Mouse (Mus musculus): ENCODE data around the gene Secisbp2.
"Not testable (repeated sequence)": the region's sequence is repeated elsewhere in the genome, so short reads cannot be mapped to it uniquely, and the experiment has no call there.

The Secisbp2 gene

DNA sequence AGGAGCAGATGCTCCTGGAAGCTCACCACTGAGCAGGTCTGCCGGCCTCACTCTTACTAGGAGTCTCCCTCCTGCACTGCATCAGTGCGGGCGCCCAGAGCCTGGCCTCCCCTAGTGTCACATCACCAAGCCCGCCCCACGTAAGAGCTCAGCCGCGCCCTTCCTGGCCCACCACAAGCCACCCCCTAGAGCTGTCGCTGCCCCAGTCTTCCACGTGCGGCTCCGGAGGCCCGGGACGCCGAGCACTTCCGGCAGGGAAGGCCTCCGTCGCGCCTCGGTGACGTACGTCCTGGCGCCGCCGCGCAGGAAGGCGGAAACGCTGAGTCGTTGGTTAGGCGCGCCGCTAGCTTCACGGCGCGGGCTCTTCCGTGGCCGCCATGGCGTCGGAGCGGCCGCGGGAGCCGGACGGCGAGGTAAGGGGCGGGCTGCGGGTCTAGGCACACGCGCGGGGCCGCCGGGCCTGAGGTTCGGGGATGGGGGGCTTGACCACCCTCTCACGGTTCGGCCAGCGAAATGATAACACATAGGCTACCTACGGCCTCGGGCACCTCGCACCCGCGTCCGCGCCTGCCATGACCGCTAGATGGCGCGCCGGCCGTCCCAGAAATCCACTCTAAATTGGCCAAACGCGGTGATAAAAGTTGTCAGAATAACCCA, at the start of gene Secisbp2:
Secisbp2 (plus strand) TSS at position 290 of the 657 bp plus-strand sequence.
- peak; percentile 96 for DNase-seq

DNA sequence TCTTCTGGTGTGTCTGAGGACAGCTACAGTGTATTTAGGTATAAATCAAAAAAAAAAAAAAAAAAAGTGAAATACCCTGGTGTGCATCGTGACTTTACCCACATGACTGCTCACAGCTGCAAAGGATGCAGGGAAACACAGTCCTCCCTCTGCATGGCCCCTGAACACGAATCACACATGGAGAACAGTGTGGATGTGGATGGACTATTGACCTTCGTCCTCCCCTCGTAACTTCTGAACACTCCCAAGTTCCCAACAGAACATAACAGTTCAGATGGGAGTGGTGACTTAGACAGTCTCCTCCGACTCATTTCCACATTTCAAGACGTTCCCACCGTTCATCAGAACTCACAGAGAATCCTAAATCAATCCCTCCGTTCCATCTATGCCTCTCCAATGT, 48.7 kb upstream of the Secisbp2 start:
- DNase-seq, result no peak

DNA sequence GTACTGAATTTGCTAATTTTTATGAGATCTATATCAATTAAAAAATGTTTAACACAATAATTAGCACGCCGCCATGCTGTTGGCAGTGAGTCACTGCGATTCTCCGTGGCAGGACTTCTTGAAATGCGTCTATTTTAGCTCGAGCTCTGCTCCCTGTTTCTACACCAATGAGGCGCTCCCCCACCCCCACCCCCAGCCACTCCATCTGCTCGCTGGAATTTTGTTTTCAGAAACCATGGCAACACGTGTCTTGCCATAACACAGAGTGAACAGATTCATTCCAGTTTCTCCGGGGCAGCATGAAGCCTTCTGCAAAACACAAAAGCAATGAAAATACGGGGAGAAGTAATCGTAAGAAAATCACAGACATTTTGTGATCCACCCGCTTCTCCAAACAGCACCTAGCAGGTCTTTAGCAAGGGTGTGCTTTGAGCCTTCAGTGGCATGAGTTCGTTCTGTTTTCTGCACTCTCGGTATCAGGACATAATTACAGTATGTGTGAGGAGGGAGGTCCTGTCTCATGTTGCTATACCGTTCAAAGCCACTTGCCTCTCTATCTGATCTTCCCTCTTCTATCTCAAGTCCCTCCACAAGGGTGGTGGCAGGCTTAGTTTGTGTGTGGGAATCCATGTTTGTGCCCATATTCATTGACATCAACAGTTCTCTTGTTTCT, 48.1 kb upstream of the Secisbp2 start:
- DNase-seq, result peak; percentile 78

DNA sequence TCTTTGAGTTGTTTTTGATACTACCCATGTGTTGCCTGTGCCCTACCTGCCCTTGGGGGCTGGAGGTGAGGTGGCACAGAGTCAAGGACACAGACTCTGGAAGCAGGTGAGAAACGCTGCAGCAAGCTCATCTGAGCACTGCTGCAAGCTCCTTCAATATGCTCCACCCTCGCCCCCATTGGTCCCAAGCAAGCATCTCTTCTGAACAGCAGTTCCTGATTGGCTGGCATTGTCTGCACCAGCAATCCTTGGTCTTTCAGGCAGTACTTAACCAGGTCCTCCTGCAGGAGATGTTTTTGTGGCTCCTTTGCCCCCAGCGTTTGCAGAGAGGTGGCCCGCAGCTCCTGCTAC, 47.6 kb upstream of the Secisbp2 start:
- peak; percentile 72 for DNase-seq

DNA sequence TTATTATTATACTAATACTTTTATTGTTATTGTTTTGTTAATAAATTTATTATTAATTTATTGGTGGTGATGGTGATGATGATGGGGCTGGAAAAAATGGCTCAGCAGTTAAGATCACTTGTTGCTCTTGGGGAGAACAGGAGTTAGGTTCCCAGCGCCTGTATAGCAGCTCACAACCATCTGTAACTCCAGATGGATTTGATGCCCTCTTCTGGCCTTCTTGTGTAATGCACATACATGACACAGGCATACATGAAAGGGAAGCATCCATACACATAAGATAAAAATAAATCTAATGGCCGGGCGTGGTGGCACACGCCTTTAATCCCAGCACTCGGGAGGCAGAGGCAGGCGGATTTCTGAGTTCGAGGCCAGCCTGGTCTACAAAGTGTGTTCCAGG, 42.3 kb upstream of the Secisbp2 start:
- no peak for DNase-seq

DNA sequence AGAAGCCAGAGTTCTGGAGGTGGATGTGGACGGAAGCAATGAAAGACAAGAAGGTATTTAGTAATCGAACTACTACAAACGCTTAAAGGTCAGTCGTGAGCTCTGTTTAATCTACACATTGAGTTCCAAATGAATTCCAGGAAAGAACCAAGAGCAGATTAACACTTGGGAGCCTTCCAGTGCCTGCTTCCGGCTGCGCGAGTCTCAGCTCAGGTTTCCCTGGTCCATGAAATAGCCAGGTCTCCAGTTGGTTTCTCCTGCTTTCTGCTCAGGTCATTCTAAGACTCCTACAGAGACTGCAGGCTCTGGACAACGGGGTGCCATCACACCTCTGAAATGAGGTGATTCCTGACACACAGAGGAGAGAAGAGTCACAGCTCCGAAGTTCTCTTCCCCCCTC, 40.4 kb upstream of the Secisbp2 start:
- no peak for DNase-seq

DNA sequence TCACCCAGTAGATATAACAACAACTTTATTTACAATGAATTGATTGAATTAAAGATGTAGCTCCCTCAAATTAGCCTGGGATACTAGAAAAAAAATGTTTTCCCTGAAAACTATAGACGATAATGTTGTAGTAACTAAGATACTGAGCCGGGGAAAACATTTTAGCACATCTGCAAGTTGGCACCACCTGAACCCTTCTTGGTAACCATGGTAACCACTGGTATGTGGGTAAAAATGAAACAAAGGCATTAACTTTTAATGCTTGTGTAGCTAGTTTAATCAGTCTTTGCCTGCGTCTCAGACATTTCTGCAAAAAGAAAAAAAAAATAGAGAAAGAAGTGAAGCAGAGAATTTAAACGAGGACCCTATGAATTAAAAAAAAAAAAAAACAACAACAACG, 40.0 kb upstream of the Secisbp2 start:
- DNase-seq, result no peak

DNA sequence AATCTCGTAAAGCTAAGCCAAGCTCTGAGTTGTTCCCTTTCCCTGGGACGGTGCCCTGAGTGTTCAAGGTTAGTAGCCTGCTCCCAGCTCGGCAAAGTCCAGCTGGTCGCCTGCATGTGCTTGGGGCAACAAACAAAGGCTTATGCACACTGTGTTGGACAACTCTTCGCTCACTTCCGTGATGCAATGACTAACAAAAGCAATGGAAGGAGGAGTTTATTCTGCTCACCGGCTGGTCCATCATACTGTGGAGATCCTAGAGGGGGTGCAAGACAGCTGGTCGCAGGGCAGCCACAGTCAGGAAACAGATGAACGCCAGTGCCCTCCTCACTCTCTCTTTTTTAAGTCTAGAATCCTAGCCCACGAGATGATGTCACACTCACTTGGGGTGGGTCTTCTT, 35.7 kb upstream of the Secisbp2 start:
- DNase-seq, result no peak

DNA sequence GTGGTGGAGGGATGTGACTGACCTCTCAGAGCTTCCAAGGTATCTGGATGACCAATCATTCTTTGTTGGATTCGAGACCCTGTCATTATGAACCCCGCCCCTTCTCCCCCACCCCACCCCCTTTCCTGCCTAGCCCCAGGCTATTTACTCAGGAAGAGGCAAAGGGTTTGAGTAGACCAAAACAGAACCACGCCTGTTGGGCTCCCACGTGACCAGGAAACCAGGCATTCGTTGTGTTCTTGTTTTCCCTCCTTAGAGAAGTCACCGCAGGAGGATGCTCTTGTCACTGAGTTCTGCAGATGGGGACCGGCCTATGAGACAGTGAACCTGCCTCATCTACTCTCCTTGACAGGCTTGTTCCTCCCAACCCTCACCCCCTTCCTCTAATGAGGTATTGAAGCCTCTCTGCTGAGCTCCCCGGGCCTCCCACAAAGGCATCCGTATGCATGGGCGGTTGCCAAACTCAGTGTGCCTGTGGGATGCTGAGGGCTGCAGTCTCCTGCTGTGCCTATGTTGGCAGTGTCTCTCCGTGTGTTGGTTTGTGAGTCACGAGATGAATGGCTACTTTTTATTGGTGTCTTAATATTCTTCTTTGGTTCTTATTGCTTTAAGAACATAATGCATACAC, 35.0 kb upstream of the Secisbp2 start:
- peak; percentile 89 for DNase-seq

DNA sequence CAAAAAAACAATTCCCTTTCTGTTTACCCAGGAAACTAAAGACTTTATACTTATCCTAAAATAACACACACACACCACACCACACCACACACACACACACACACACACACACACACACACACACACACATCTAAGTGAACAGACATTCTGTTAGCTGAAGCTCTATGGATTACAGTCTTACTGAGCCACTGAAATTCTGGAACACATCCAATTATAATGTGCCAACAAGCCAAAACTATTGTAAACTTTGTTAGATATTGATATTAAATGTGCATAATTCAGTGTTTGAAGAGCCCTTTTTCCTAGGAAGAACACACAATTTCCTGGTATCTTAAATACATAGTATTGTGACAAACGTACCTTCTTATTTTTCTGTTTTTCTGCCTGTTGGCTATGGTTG, 34.2 kb upstream of the Secisbp2 start:
- no peak for DNase-seq

DNA sequence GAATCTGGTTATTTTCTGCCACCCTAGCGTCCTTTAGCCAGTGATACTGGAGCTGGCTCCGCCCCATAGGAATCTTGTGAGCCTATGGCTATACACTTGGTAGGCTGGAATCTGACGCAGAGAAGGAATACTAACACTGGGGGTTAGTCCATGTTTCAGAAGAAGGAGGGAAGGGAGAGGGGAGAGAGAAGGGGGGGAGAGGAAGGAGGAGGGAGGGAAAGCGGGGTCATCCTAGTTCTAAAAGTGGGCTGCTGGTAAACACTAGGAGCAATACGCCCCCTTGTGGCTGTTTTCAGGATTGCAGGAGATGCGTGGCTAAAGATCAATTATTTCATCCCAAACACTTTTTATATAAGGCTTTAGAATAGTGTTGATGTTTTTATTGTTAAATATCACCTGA, 33.6 kb upstream of the Secisbp2 start:
- peak; percentile 55 for DNase-seq

DNA sequence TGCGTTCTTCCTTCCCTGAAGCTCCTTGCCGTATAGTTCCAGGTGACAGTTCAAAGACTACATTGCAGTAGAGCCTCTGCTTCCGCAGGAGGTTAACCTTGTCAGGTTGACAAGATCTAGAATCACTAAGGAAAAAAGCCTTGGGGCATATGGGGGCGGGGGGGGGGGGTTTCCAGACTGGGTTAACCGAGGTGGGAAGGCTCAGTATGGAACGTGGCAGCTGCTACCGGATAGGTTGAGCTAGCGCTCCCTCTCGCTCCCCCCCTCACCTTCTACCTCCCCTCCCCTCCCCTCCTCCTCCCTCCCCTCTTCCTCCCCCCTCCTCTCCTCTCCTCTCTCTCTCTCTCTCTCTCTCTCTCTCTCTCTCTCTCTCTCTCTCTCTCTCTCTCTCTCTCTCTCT, 32.9 kb upstream of the Secisbp2 start:
- DNase-seq, result no peak

DNA sequence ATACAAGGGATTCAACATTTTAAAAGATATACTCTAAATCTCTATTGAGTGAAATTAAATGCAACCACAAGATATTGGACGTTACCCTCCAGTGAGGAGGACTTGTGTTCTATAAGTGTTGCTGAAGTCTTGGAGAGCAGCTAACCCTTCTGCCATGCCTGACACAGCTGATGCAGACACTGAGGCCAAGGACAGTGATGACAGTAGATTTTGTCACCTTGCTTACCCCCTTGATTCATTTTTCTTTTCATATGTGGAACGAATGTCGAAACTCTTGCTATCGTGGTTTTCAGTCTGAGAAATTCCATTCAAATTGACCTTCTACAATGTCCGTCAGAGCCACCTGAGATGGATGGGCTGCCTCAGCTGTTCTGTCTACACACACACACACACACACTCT, 28.9 kb upstream of the Secisbp2 start:
- no peak for DNase-seq

DNA sequence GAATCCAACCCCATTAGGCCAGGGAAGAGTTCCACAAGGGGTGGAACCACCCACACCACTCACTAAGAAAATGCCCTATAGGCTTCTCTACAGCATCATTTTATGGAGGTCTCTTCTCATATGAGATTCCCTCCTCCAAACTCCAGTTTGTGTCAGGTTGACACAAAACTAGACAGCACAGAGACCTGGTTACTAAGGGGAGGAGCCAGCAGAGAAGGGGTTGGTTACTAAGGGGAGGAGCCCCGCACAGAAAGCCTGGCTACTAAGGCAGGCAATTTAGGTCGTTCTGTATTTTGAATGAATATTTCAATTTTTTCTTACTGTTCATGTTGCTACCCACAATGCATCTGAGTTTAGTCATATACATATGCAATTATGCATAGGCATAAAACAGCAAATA, 27.8 kb upstream of the Secisbp2 start:
- no peak for DNase-seq

DNA sequence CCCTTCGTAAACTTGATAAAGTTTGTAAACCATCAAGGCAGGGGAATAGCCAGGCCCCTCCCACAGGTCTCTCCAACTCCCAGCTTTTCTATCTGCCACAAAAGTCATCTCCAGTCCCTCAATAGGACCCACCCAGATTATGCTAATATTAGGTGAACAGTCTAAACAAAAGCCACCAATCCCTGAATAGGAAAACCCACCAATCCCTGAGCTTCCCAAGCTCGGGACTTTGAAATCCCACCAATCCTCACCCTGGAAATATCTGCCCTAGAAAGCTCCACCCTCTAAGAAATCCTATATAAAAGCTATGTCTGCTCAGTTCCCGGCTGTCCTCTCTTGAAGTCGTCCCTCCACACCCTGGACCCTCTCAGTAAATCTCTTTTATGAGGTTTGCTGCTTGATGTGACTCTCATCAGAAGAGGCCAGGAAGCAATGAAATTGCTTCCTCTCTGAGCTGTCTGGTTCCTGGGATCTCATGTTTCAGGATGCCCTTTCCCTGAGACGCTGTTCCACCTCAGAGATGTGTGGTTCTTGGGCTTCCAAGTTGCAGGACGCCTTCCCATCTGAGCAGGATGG, 23.1 kb upstream of the Secisbp2 start:
- no peak for DNase-seq

DNA sequence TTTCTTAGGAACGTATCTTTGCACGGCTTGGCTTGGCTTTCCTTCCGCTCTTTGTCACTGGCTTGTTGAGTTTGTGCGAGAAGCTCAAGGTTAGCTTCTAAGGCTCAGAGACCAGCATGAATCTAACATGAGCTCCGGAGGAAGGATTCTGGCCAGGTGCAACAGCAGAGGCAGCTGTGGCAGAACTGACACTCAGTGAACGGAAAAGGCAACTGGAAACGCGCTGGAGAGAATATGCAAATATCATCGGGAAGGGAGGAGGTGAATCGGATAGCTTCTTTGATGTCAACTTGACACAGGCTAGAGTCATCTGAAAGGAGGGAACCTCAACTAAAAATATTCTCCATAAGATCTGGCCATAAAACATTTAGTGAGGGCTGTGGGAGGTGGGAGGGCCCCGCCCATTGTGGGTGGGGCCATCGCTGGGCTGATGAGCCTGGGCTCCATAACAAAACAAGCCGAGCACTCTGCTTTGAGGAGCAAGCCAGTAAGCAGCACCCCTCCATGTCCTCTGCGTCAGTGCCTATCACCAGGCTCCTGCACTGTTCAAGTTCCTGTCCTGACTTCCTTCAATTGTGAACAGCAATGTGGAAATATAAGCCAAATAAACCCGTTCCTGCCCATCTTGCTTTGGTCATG, 20.0 kb upstream of the Secisbp2 start:
- no peak for DNase-seq

DNA sequence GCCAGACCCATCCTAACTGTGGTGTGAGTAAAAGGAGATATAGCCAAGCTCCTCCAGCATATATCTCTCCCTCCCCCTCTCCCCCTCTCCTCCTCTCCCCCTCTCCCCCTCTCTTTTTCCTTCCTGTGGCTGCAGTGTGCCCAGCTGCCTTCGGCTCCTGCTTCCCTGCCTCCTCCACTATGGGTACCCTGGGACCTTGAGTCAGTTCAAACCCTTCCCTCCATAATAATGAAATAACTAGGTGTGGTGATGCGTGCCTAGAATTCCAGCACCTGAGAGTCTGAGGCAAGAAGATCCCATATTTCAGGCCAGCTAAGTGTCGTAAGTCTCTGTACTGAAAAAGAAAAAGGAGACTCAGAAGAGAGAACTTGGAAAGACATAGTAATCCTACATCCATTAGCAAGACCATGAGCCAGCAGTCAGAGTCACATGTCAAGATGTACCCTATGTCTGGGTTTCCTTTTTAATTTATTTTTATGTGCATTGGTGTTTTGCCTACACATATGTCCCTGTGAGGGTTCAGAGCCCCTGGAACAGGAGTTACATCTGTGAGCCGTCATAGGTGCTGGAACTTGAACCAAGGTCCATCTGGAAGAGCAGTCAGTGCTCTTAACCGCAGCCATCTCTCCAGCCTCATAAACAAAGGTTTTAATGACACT, 18.8 kb upstream of the Secisbp2 start:
- DNase-seq, result no peak

DNA sequence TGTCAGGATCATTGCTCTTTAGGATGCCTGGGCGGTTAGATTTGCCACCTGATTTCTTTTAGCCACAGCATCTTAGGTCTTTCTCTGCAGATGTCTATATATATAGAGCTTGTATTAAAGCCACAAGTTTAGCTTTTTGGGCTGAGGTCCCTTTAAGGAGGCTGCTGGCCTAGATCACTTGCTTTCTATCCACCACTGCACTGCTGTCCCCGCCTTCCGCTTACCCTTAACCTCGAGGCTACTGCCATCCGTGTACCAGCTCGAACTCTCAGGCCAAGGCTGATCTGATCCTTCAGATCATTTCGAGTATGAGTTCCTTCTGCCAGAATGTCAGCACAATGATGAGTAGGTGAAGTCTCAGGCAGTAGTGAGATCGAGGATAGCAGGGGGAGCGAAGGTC, 16.1 kb upstream of the Secisbp2 start:
- not testable (repeated sequence) for DNase-seq

DNA sequence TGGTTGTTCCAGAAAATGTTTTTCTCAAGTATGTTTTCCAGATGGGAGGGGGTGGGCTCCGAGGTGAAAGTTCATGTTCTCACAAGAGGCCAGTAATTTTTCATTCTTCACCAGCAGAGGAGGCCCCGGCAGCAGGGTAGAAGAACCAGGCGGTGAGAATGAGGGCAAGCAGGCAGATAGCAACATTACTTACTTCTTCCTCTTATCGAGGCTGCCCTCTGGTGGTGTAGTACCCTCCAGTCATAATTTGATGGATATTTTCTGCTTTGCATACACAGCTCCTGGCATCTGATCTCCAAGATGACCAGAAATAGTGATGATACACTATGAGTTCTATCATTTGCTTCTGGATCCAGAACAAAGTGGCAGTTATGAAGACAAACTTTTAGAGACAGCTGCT, 12.5 kb upstream of the Secisbp2 start:
- no peak for DNase-seq

DNA sequence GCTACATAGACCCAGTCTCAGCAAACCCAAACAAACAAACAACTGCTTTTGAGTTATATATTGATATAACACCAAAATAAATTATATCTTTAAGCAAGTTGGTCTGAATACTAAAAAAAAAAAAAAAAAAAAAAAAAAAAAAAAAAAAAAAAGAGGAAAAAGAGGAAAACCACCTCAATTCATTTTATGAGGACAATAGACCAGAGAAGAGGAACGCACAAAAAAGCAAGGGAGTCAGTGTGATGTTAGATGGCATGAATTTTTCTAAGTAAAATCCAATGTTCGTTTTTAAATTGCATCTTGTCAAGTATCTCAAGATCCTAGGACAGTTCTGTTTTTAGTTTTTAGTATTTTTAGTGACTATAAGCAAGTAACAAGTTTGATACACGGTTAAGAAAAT, 10.1 kb upstream of the Secisbp2 start:
- no peak for DNase-seq

DNA sequence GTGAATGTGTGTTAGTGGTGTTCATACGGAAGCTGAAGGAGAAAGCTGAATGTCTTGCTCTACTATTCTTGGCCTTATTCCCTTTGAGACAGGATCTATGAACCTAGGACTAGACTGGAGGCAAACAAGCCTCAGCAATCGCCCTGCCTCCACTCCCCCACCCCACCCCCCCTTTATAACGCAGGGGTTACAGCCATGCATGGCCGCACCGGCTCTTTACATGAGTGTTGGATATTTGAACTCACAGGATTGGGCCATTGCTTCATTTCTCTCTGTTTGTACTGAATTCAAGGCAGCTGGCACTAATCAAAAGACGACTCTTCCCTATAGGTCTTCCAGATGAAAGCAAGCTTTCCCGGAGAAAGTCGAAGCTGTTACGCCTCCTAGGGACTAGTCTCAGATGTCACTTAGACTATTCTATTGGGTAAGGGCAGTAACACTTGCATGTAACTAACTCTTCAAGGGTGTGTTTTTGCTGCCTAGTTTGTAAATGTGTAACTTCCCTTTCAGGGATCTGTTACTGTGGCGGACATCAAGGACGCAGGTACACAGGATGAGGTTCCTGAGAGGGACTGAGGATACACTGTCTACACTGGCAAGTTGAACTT, 9.2 kb upstream of the Secisbp2 start:
- no peak for DNase-seq

DNA sequence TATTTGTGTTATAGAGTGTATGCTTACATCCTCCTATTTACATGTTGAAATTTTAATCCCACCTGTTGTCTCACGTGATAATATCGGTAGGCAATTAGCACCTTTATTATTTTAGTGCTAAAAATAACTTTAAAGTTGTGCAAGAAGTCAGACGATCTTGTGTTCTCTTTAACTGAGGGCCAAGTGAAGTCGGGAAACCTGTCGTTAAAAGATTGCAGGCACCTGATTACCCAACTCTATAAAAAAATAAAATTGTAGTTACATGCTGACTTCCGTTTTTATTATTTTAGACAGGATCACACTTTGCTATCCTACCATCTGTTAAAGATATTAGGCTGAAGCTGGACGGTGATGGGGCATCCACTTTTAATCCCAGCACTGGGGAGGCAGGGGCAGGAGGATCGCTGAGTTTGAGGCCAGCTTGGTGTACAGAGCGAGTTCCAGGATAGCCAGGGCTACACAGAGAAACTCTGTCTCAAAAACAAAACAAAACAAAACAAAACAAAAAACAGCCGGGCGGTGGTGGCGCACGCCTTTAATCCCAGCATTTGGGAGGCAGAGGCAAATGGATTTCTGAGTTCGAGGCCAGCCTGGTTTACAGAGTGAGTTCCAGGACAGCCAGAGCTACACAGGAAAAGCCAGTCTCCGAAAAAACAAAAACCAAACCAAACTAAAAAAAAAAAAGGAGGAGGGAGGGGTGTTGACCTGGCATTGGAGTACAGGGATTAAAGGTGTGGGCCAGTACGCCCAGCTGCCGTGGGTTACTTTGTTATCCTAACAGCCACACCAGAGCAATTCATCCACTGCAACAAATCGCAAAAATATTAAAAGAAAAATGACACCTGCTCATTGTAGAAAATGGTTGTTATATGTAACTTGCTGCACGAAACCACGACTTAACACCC, 7.3 kb upstream of the Secisbp2 start:
- DNase-seq, result no peak
